Mouse (Mus musculus) midbrain, embryonic 16.5 days (tissue): Measurements from ENCODE around the gene Tex9. TPM values are rescaled to one million over a fixed set of nuclear protein-coding genes. Genes with fewer than 3 reads are reported as not detected.
"Not testable (repeated sequence)": the region's sequence is repeated elsewhere in the genome, so short reads cannot be mapped to it uniquely, and the experiment has no call there.

ENCODE experiments used
- ATAC-seq: fragments of 200-750 bp; cut with Nextera tagmentation; 2 replicates; pipeline ENCODE4 v1.8.0; 2017; ENCODE audit warnings: moderate TSS enrichment
- H3K27ac ChIP-seq: fragments of 300-500 bp; sonication (generic); 2 replicates; pipeline ENCODE4 v1.5.1; 2014; ENCODE audit warnings: mild to moderate bottlenecking, low read length, mixed read lengths
- H3K27me3 ChIP-seq: fragments of 300-500 bp; sonication (generic); 2 replicates; pipeline ENCODE4 v1.6.1; 2014; ENCODE audit warnings: low read depth, low read length, mixed read lengths; ENCODE audit not compliant: control insufficient read depth, insufficient read depth
- H3K36me3 ChIP-seq: fragments of 300-500 bp; sonication (generic); 2 replicates; pipeline ENCODE4 v1.6.1; 2014; ENCODE audit warnings: mild to moderate bottlenecking, low read length, moderate library complexity, mixed read lengths; ENCODE audit not compliant: control insufficient read depth, insufficient read depth
- H3K4me1 ChIP-seq: fragments of 300-500 bp; sonication (generic); 2 replicates; pipeline ENCODE4 v1.6.1; 2014; ENCODE audit warnings: mild to moderate bottlenecking, low read length, mixed read lengths; ENCODE audit not compliant: control insufficient read depth, insufficient read depth
- H3K4me2 ChIP-seq: fragments of 300-500 bp; sonication (generic); 2 replicates; pipeline ENCODE4 v1.6.1; 2014; ENCODE audit warnings: mild to moderate bottlenecking, low read length, mixed read lengths
- H3K4me3 ChIP-seq: fragments of 300-500 bp; sonication (generic); 2 replicates; pipeline ENCODE4 v1.5.1; 2014; ENCODE audit warnings: low read depth, mild to moderate bottlenecking, low read length, moderate library complexity, mixed read lengths
- H3K9ac ChIP-seq: fragments of 300-500 bp; sonication (generic); 2 replicates; pipeline ENCODE4 v1.6.1; 2014; ENCODE audit warnings: low read depth, low read length, mixed read lengths
- H3K9me3 ChIP-seq: fragments of 300-500 bp; sonication (generic); replicated peaks from 2 replicates; pipeline ENCODE4 v1.6.1; 2014; ENCODE audit warnings: mild to moderate bottlenecking, low read length, mixed read lengths; ENCODE audit not compliant: control insufficient read depth, poor library complexity, severe bottlenecking
- WGBS: fragments of 180-500 bp; shearing (Covaris S2); extraction: QIAGEN DNeasy Blood & Tissue Kit; methylation state at CpG from one replicate; pipeline ENCODE4 v1.1.7; 2014; 5-methylcytosine and 5-hydroxymethylcytosine counted together
- polyA plus RNA-seq: library from polyadenylated mRNA; unstranded; fragments of >200 nt; fragmentation: Nextera tagmentation; extraction: Ambion mirVana; gene quantifications from 2 replicates; pipeline ENCODE4 v1.2.1, GENCODE M21; 2015

The Tex9 gene
- polyA plus RNA-seq, 1 experiment from 2014 or later = 32.7 TPM

DNA sequence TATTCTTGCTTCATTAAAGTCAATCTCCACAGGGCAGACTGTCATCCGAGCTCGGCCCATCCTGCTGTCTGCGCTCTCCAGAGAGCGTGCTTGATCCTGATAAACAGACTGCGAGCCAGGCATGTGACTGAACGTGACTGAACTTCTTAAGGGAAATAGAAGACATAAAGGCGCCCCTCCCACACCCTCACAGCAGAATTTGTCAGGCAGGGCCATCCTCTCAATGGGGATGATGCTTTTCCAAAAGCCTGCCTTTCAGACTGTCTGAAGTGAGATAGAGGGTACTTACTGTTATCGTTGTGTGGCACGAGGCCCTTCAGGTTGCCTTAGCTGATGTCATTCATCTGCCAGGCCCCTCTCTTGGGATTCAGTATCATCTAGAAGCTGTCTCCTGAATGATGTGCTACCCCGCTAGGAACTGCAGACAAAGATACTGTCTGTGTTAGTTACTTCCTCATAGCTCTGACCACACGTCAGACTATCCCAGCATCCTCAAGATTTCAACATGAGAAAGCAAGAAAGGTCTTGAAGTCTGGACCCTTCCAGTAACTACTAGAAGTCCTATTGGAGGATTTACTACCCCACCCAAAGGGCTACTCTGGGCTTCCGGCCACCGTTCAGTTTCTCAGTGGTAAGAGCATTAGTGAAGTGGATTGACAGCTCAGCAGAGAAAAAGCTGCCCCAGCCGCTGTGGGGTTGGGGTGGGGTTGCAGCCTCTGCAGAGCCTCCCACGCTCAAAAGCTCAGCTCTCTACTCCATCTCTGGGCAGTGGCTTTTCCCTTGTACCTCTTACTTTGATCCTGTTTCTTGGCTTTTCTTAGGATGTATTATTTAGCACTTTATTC lies 82.4 kb downstream of the Tex9 start:
- no peaks in the 10 kb centered on the region for H3K9me3 ChIP-seq
- no peak overlapping the region for H3K27ac ChIP-seq
- H3K4me3 ChIP-seq = no peak overlapping the region
- 28% methylated on average over 15 of the region's 15 CpGs for WGBS
- H3K36me3 ChIP-seq = no peaks in the 10 kb centered on the region
- no peaks in the 10 kb centered on the region; the same call in 1 of the 2 replicates for H3K27me3 ChIP-seq
- H3K9ac ChIP-seq = no peak overlapping the region
- H3K4me1 ChIP-seq = peaks cover 6% of the 10 kb centered on the region; the same call in 1 of the 2 replicates
- H3K4me2 ChIP-seq = 0 out of 2 replicates have a peak overlapping the region, but pooled peaks have one; percentile 14
- ATAC-seq = peak; percentile 69

DNA sequence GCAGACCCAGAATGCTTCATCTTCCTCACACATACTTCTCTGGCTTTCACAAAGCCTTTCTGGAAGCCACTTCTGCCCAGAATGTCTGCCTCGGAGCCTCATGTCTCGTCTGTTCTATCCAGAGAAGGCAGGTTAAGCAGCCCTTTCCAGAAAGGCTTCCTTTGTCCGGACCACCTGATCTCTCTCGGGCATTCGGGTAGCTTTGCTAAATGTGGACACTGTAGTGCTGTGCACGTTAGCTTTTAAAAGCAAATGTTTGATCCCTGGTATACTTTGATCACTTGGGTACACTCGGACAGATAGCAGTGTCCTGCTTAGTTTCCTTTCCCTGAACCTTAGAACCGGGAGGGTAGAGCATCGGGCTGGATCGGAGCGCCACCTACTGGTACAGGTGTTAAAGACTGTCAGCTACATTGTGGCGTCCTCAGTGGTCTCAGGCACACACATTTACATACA lies 83.9 kb downstream of the Tex9 start:
- no peaks in the 10 kb centered on the region; the same call in 1 of the 2 replicates for H3K27me3 ChIP-seq
- 0 out of 2 replicates have a peak overlapping the region, but pooled peaks have one; percentile 31 for H3K27ac ChIP-seq
- H3K4me2 ChIP-seq = peak overlapping the region; percentile 56
- peaks cover 6% of the 10 kb centered on the region; the same call in 1 of the 2 replicates for H3K4me1 ChIP-seq
- no peaks in the 10 kb centered on the region for H3K9me3 ChIP-seq
- H3K9ac ChIP-seq = 0 out of 2 replicates have a peak overlapping the region, but pooled peaks have one; percentile 32
- H3K4me3 ChIP-seq = peak overlapping the region; percentile 27
- 6% methylated on average over 12 of the region's 12 CpGs for WGBS
- ATAC-seq = peak; percentile 82
- H3K36me3 ChIP-seq = no peaks in the 10 kb centered on the region

DNA sequence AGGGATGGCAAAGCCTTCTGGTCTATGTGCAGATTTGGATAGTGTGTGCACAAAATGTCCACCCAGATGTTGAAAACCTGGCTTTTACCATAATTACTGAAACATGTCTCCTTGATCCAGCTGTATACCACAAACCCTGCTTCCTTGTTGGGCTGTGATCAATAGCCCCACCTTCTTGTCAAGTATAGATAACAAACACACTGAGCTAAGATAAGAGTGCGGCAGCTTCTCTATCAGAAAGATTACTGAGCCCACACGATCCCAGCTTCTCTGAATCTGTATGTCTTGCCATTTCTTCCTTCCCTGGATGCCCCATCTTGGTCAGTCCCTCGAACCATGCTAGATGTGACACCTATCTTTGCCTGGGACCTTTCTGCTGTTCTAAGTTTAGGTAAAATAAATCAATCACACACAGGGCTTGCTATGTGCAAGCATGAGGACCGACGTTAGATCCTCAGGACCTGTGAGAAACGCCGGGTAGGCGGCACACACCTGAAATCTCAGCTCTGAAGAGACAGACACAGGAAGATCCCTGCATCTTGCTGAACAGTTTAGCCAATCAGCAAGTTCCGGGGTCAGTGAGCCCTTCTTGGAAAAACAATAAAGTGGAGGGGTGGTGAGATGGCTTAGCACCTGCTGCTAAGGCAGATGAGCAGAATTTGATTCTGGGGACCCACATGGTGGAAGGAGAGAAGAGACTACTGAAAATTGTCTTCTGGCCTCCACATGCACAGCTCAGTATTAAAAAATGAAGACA lies 86.0 kb downstream of the Tex9 start:
- Histone ChIP-seq H3K4me1 (peaks cover 6% of the 10 kb centered on the region; the same call in 1 of the 2 replicates), H3K27ac (no peak overlapping the region), H3K27me3 (no peaks in the 10 kb centered on the region; the same call in 1 of the 2 replicates), H3K4me3 (no peak overlapping the region), H3K36me3 (no peaks in the 10 kb centered on the region), H3K9ac (no peak overlapping the region), H3K9me3 (no peaks in the 10 kb centered on the region), H3K4me2 (no peak overlapping the region)
- WGBS = 94% methylated on average over 9 of the region's 9 CpGs
- ATAC-seq = no peak

DNA sequence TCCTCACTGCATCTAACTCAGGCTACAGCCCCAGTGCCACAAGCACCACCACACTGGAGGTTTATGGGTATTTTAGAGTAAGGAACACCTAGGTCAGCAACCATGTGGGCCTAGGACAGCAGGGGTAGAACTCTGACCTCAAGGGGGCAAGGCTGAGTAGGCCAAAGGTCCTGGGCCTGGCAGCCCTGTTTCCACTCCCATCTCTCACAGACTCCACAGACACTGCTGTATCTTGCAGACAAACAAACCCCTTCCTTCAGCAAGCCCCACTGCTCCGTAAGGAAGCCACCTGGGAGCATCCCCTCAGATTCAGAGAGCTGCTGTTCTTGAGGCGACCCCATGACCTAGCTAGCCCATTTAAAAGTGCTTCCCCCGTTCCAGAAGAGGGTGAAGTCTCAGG lies 87.1 kb downstream of the Tex9 start:
- Histone ChIP-seq H3K9ac (no peak overlapping the region), H3K27me3 (no peaks in the 10 kb centered on the region; the same call in 1 of the 2 replicates), H3K27ac (no peak overlapping the region), H3K36me3 (no peaks in the 10 kb centered on the region), H3K9me3 (no peaks in the 10 kb centered on the region), H3K4me3 (no peak overlapping the region), H3K4me2 (no peak overlapping the region), H3K4me1 (peaks cover 6% of the 10 kb centered on the region; the same call in 1 of the 2 replicates)
- ATAC-seq = no peak
- WGBS = 78% methylated on average over 3 of the region's 3 CpGs

DNA sequence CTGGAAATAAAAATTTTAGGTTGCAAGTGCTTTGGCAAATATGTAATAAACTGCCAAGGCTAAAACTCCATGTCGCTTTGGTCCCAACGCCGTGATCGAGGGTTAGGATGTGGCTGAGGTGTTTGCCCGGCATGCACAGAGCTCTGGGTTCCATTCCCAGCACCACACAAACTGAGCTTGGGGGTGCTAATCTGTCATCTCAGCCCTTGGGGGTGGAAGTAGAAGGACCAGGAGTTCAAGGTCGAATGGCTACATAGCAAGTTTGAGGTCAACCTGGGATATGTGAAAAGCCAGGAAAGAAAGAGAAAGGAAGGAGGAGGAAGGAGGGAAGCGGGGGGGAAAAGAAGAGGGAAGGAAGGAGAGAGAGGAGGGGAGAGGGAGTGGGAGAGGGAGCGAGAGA lies 87.6 kb downstream of the Tex9 start:
- Histone ChIP-seq H3K9me3 (no peaks in the 10 kb centered on the region), H3K4me1 (peaks cover 5% of the 10 kb centered on the region; the same call in 1 of the 2 replicates), H3K36me3 (no peaks in the 10 kb centered on the region), H3K9ac (no peak overlapping the region), H3K4me2 (no peak overlapping the region), H3K4me3 (no peak overlapping the region), H3K27ac (no peak overlapping the region), H3K27me3 (no peaks in the 10 kb centered on the region; the same call in 1 of the 2 replicates)
- WGBS = 84% methylated on average over 8 of the region's 8 CpGs
- ATAC-seq = no peak

DNA sequence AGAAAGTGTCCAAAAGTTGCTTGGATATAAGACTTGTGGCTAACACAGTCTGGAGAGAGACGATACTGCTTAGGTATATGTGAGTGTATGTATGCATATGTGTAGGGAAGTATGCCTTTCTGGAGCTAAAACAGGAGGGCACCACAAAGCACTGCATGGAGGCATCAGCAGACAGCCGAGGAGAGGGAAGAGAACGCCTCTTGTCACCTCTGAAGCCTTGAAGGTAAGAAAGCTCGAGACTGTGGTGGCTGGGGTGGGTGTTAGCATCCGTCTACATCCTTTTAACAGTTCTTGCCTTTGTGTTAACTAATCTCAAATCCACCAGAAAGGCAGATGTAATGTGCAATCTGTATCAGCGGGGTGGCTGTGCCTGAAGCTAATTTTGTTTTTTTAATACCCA lies 88.6 kb downstream of the Tex9 start:
- Histone ChIP-seq H3K27ac (no peak overlapping the region), H3K27me3 (no peaks in the 10 kb centered on the region; the same call in 1 of the 2 replicates), H3K4me3 (no peak overlapping the region), H3K4me2 (no peak overlapping the region), H3K4me1 (peaks cover 2% of the 10 kb centered on the region; the same call in 1 of the 2 replicates), H3K9ac (no peak overlapping the region), H3K9me3 (no peaks in the 10 kb centered on the region), H3K36me3 (no peaks in the 10 kb centered on the region)
- WGBS = 58% methylated on average over 6 of the region's 6 CpGs
- no peak for ATAC-seq

DNA sequence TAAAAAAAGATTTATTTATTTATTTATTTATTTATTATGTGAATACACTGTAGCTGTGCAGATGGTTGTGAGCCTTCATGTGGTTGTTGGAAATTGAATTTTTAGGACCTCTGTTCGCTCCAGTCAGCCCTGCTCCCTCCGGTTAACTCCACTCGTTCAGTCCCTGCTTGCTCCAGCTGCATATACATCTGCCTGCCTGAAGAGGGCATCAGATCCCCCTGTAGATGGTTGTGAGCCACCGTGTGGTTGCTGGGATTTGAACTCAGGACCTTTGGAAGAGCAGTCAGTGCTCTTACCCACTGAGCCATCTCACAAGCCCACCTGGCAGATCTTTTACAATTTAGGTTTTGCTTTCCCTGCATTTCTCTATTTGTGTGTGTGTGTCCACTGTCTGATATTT lies 90.2 kb downstream of the Tex9 start:
- not testable (repeated sequence) for H3K27me3 ChIP-seq, H3K9ac ChIP-seq, ATAC-seq, H3K9me3 ChIP-seq, H3K4me2 ChIP-seq, H3K36me3 ChIP-seq, H3K4me3 ChIP-seq, H3K4me1 ChIP-seq, H3K27ac ChIP-seq
- 76% methylated on average over 4 of the region's 4 CpGs for WGBS
